Mouse (Mus musculus) neutrophil, adult 5-6 weeks (primary cell): ENCODE data around the gene Cyb561d1. TPM values are rescaled to one million over a fixed set of nuclear protein-coding genes. Genes with fewer than 3 reads are reported as not detected.

Source experiments
- ATAC-seq: fragments of 151-379, 151-347 bp; 2 replicates; pipeline ENCODE4 v1.8.0; 2017; ENCODE audit warnings: mild to moderate bottlenecking, moderate TSS enrichment; ENCODE audit not compliant: insufficient number of reproducible peaks, poor library complexity, low FRiP score, severe bottlenecking; ENCODE audit errors: extremely low read depth
- total RNA-seq: library from RNA; stranded (forward); fragments of 200-1000 nt; gene quantifications from 2 replicates; pipeline ENCODE4 v1.2.3, GENCODE M21; 2017

The Cyb561d1 gene
- total RNA-seq, 1 experiment from 2014 or later = 29.0 TPM

DNA sequence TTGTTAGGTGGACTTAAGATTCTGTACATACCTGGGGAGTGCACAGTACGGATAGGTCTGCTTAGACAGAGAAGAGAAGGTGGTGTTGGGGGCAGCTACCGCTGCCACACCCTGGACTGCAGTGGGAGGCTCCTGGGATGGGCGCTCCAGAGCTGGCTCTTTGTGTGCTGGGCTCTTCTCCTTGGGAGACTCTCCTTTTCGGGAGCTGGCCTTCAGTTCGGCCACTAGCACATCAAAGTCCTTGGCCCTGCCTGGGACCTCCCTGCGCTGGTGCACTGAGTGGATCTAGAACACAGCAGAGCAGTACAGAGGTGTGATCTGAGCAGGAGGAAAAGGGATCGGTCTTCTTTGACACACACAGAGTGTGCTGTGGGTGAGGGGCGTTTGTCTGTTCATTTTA lies 4.6 kb upstream of the Cyb561d1 start:
- ATAC-seq = no peak

DNA sequence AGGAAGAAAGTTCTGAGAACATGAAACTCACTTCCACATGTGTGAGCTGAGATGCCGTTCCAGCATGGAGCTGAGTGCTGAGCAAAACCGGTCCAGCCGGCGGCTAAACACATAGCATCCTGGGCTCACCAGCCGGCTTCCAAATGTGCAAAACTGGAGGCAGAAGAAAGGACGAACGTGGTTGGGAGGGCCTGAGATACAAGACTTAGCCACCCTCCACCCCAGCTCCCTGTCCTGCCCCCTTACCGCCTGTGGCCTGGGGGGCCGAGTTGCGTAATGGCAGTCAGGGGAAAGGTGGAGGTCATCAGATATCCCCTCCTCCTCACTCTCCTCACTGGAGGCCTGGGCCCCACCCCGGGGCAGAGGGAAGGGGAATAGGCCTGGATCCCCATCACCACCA lies 3.5 kb upstream of the Cyb561d1 start:
- ATAC-seq = no peak

DNA sequence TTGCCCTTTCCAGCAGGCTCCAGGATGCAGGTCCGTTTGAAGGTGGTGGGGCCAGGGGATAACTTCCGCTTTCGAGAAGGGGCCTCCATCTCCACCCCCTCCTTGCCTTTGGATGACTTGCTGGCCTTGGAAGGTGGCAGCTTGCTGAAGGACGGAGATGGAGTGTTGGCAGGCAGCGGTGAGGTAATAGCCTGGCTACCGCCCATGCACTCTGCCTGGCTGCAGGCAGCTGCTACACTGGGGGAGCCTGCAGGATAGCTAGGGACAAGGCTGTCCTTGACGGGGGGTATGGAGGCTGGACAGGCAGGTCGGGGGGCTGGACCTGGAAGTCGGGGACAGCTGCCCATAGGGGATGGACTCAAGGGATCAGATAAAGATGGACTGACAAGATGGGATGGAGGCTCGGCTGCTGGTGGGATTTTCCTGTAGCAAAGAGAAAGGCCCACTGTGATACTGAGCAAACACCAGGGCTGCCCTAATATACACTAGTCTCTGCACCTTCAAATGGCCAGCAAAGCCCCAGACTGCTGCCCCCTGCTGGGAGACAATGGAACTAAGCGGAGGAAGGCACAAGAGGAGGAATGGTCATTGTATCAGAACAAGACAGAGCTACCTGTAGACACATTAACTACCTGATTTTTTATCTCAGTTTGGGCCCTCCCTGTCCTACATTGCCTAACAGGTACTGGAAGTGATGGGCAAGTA lies 2.8 kb upstream of the Cyb561d1 start:
- ATAC-seq = peak; percentile 41

DNA sequence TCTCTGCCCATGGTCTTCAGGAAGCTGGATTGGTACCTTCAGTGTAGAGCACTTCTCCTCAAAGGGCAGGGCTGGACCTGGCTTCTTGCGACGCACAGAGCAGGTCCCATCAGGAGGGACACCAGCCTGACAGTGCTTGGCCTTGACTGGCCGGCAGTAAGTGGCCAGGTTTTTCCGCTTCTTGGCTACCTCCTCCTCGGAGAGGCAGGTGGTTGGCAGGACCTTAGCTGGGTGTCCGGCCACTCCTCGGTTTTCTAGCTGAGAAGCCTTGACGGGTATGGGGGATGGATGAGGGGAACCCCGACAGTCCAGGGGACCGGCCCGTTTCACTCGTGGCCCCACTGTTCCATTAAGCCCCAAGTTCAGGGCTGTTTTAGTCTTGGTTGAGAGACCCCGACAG lies 2.2 kb upstream of the Cyb561d1 start:
- ATAC-seq = no peak

DNA sequence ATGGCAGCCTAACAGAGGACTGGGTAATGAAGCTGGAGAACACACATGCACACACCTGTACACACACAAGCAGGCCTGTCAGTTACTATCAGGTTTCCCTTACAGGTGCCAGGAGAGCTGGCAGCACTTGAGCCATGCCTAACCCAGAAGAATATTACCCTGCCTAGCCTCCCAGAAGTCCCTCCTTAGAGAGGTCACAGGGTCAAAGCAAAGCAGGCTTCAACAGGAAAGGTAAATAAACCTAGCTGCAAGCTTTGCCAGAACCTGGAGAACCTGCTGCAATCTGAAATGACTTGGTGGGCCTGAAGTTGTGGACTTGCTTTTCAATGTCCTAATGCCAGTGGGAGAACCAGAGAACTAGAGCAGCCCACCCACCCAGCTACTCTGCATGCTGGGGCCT lies 1.5 kb upstream of the Cyb561d1 start:
- ATAC-seq = no peak

DNA sequence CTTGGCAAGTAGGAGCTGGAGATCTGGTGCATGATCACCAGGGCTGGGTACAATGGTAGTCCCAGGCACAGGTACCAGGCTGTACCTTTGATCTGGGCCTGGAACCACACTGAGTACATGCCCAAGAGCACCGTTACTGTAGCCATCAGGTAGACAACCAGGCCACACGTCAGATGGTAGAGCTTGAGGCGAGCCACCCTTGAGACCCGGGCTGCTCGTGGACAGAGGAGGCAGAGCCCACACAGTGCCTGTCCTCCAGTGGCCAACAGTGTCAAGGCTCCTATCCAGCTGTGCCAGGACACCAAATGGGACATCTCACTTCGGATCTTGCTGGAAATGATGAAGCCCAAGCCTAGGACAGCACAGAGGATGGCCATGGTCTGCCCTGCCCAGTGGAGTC lies 1.8 kb downstream of the Cyb561d1 start:
- no peak for ATAC-seq

DNA sequence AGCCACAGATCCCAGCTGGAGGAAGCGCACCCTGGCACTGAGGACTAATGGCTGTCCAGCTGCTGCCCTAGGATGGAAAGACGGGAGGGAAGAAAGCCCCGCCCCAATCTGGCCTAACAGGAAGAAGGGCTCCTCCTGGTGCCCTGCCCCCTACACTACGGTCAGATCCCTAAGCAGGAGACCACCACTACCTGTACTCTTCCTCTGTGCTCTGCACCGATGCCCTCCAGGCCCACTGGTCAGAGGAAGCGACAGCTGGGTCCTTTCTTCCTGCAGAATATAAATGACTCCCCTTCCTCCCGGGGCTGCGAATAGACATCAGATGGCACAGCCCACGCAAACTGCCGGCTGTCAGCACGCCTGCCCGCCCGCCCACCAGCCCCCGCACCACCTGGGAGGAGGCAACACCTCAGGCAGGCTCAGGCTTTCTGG lies 3.9 kb downstream of the Cyb561d1 start:
- no peak for ATAC-seq

DNA sequence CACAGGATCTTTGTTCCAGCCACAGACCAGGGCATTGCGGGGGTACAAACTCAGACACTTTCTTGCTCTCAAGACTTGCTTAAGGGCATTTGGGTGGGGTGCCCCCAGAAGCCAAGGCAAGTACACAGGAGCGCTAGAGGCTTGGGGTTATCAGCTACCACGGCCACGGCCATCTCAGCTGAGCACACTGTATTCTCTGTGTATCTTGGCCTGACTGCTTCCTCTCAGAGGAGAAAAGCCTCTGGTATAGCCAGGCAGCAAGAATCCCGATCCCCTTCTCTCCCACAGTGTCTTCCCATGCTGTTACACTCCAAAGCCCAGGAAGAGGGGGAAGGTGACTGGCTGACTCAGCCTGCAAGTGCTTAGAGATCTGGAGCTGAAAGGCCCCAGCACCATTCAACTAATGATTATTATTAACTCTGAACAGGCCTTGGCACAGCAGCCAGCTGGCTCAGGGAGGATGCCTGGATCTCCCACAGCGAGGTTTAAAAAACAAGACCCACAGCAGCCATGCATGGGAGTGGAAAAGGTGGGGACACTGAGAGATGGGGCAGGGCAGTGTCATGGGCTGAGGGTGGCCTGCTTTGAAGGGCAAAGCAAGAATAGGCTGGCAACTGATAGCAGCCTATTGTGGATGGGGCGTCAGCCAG lies 4.9 kb downstream of the Cyb561d1 start:
- no peak for ATAC-seq

DNA sequence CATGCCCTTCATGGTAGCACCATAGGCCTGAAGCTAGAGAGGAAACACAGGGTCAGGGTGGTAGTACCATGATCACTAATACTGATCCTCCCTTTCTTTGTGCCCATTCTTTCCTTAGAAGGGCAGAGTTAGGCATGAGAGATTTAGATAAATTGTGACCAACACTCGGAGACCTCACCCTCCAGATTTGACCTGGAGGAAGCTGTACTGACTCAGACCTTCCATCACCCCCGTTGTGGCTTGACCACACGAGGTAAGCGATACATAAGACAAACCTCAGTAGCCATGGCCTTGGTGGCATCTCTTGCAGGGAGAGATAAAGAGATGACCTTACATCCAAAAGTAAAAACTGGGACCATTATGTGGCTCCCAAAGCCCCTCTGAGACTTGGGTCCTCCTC lies 5.7 kb downstream of the Cyb561d1 start:
- no peak for ATAC-seq

DNA sequence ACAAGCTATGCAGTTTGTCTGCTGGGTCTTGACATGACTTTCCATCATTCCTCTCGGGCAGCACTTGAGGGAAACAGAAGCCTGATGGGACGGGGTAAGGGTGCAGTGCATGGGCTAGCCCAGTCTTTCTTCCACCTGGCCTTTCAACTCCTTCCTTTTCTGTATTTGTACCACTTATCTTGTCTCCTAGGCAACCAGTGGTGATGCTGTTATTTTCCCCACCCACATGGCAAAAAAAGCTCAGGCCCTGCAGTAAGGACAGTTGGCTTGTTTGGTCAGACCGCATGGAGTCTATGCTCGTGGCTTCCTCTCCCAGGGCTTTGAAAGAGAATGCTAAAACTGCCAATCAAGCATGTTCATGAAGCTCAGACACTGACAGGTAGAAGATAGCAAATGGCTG lies 7.3 kb downstream of the Cyb561d1 start:
- ATAC-seq = no peak

DNA sequence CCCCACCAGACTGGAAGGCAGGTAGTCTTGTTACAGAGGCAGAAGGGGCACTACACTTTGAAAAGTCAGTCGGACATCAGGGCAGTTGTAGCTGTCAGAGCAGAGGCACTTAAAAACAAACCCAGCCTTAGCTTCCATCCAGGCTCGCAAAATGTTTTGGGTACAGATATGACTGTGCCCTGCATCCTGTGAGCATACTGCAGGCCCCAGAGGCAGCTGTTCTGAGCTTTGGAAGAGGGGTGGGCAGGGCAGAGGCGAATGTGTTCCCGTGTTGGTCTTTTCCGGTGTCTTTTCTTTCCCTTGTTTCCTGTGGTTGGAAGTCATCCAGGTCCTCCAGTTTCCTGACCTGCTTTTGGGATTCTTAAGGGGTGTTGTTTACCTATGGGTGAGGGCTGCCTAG lies 11.1 kb downstream of the Cyb561d1 start:
- ATAC-seq = no peak

DNA sequence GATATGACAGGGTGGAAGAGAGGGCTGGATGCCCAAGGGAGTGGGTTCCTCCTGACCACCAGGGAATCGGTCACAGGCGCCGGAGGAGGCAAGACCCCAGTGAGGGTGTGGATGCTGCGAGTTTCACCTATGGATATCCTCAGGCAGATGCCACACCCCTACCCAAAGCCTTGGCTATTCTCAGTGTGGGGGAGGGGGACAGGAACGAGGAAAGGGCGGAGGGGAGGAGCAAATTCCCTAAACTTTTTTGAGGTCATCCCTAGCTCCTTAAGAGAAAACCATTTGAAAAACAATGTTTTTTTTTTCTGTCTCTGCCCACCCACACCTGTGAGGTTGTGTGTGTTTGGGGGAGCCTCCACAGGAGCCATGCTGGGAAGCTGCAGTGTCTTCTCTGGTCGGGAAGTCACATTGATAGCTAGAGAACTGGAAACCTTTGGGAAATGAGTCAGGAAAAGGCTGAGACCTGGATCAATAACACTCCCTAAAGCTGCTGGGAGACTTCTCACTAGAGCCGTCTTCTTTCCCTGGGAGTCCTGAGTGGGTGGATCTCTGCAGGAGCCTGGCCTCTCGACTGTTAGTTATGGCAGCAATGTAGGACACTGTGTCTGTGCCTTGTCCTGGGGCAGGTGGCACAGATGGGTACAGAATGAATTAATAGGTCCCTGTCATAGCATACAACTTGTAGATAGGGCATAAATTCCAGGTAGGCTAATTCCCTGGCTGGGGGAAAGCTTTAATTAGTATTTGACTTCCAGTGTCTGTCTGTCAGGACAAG lies 12.1 kb downstream of the Cyb561d1 start:
- no peak for ATAC-seq

DNA sequence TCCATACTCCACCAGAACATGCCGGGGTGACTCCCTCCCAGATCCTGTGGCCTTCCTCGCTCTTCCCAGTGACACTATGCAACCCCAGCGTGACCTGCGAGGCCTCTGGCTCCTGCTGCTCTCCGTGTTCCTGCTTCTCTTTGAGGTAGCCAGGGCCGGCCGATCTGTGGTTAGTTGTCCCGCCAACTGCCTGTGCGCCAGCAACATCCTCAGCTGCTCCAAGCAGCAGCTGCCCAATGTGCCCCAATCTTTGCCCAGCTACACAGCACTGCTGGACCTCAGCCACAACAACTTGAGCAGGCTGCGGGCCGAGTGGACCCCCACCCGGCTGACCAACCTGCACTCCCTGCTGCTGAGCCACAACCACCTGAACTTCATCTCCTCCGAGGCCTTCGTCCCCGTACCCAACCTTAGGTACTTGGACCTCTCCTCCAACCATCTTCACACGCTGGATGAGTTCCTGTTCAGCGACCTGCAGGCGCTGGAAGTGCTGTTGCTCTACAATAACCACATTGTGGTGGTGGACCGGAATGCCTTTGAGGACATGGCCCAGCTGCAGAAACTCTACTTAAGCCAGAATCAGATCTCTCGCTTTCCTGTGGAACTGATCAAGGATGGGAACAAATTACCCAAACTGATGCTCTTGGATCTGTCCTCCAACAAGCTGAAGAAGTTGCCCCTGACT lies 13.8 kb downstream of the Cyb561d1 start:
- ATAC-seq = no peak

DNA sequence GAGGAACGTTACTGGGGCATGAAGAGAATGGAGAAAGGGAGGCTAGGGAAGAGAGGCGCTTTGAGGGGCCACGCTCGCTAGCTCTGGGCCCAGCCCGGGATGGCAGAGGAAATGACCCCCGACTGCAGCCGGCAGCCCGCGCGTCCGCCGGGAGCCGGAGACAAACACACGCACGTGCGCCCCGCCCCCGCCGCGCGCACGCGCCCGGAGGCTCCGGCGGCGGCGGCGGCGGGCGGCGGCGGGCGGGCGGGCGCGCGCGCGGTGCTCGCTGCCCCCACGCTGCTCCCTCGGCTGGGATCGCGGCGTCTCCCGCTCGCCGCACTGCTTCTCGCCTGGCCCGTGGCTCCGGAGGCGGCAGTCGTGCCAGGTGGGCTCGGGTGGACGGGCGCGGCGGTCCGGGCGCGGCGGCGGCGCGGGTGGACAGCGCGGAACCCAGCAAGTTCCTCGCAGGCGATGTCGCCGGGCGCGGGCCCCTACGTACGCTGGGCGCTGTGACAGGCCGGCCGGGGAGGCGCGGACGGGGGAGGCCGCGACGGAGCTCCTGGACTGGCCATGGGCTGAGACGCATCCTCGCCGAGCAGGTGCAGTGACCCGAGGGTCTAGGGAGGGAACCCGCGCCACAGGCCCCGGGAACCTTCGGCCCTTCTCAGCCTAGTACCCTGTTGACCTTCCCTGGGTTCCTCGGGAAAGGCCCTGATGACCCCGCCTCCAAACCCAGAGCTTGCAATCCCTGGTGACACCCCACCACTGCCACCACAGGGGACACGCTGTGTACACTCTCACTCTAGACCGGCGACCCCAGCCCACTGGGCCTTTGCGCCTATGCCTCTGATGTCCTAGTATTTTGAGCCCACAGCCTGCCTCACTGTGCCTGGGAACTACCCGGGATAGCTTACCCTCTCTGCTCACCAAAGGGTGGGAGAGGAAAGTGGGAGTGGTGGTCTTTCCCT lies 14.6 kb downstream of the Cyb561d1 start, which contains the start of gene Amigo1:
Amigo1 (plus strand) TSS at position 238 of the 950 bp plus-strand sequence.
- no peak for ATAC-seq

DNA sequence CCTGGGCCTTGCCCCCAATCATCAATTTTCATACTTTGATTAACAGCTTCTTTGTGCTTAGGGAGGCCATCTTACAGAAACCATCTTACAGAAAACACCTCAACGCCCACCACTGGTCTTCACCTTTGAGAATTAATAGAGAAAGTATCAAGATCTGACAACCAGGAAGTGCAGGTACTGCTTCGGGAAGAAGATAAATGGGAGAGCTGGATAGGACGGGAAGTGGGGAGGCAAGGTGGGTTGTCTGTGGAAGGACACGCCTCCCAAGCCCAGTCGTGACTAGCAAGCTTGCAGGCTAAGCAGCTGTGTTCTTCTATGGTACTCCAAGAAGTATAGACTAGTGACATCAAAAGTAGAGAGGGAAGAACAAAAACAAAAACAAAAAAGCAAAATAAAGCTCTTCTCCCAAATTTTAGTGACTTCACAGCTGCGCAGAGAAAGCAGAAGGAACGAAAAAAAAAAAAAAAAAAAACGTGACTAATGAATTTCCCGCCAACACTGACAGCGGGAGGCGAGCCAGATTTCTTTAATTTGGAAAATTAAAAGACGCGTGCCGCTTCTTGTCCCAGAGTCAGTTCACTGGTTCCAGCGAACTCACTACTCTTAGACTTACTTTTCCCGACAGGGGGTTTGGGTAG lies 15.4 kb downstream of the Cyb561d1 start:
- ATAC-seq = no peak

DNA sequence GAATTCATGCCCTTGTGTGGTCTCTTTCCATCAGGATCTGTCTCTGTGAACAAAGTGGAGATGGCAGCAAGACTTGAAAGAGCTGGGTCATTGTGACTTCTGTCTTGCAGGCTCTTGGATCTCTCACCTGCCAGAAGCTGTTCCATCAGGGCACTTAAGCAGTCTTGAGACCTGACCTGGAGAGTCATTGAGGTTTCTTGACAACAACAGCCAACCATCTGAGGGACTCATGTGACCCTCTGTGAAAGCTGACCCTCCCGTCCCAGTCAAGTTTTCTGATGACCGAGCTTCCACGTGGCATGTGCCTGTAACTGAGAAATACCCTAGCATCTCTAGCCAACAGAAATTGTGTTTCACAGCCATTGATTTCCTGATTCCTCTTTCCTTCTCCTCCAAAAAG lies 16.3 kb downstream of the Cyb561d1 start:
- no peak for ATAC-seq

DNA sequence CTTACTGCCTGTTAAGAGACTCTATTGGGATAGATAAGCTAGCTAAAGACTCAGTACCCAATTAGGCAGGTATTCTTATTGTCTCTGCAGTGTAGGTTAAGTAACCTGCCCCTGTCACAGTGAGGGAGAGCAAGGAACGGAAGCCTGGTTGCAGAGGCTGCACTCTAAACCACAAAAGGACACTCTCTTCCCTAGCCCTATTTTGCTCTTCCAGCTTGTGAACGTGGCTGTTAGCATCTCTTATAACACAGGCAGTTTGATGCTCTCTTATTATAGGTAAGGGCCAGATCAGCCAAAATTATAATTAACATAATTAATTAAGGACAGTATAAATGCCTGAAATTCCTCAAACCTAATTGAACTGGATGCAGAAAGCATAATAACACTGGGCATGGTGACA lies 20.5 kb downstream of the Cyb561d1 start:
- no peak for ATAC-seq
